Mouse (Mus musculus) forebrain, embryonic 16.5 days (tissue): ENCODE data around the gene Gm20388. TPM values are rescaled to one million over a fixed set of nuclear protein-coding genes. Genes with fewer than 3 reads are reported as not detected.

Experiments used
- ATAC-seq: fragments of 200-750 bp; cut with Nextera tagmentation; 2 replicates; pipeline ENCODE4 v1.8.0; 2017; ENCODE audit warnings: mild to moderate bottlenecking, moderate library complexity
- H3K27ac ChIP-seq: fragments of 300-500 bp; sonication (generic); 2 replicates; pipeline ENCODE4 v1.5.1; 2014; ENCODE audit warnings: low read length, control low read depth
- H3K27me3 ChIP-seq: fragments of 300-500 bp; sonication (generic); replicated peaks from 2 replicates; pipeline ENCODE4 v1.6.1; 2014; ENCODE audit warnings: low read length; ENCODE audit not compliant: control insufficient read depth, insufficient read depth
- H3K36me3 ChIP-seq: fragments of 300-500 bp; sonication (generic); 2 replicates; pipeline ENCODE4 v1.6.1; 2014; ENCODE audit not compliant: control insufficient read depth, insufficient read depth
- H3K4me1 ChIP-seq: fragments of 300-500 bp; sonication (generic); replicated peaks from 2 replicates; pipeline ENCODE4 v1.6.1; 2014; ENCODE audit warnings: low read length; ENCODE audit not compliant: control insufficient read depth, insufficient read depth
- H3K4me2 ChIP-seq: fragments of 300-500 bp; sonication (generic); 2 replicates; pipeline ENCODE4 v1.6.1; 2014; ENCODE audit warnings: mild to moderate bottlenecking, low read length, control low read depth
- H3K4me3 ChIP-seq: fragments of 300-500 bp; sonication (generic); replicated peaks from 2 replicates; pipeline ENCODE4 v1.5.1; 2014; ENCODE audit warnings: mild to moderate bottlenecking, low read length, control low read depth
- H3K9ac ChIP-seq: fragments of 300-500 bp; sonication (generic); replicated peaks from 2 replicates; pipeline ENCODE4 v1.6.1; 2014; ENCODE audit warnings: low read depth, low read length, control low read depth
- H3K9me3 ChIP-seq: fragments of 300-500 bp; sonication (generic); 2 replicates; pipeline ENCODE4 v1.6.1; 2016; ENCODE audit warnings: low read length; ENCODE audit not compliant: control insufficient read depth
- WGBS: fragments of 180-500 bp; shearing (Covaris S2); extraction: QIAGEN DNeasy Blood & Tissue Kit; methylation state at CpG from one replicate; pipeline ENCODE4 v1.1.7; 2014; 5-methylcytosine and 5-hydroxymethylcytosine counted together
- polyA plus RNA-seq: library from polyadenylated mRNA; unstranded; fragments of >200 nt; fragmentation: Nextera tagmentation; extraction: Ambion mirVana; gene quantifications from 2 replicates; pipeline ENCODE4 v1.2.1, GENCODE M21; 2015

Gene Gm20388
- polyA plus RNA-seq, 1 experiment from 2014 or later, result 4.7 TPM

DNA sequence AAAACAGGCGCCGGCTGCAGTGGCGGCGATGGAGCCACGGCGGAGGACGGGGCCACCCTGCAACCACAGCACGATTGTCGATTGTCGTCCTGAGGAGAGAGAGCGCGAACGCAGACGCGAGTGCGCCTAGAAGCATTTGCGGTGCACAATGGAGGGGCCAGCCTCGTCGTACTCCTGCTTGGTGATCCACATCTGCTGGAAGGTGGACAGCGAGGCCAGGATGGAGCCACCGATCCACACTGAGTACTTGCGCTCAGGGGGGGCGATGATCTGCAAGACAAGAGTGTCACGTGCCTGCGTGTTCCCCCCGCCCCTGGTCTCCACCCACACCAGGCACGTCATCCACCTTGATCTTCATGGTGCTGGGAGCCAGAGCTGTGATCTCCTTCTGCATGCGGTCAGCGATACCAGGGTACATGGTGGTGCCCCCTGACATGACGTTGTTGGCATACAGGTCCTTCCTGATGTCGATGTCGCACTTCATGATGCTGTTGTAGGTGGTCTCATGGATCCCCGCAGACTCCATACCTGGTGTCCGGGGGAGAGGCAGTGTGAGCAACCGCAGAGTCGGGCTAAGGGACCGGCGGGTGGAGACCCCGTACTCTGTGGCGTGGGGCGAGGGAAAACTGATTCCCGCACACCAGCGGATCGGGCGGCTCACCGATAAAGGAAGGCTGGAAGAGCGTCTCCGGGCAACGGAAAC lies 3981.4 kb downstream of the Gm20388 start:
- H3K27me3 ChIP-seq, result peaks cover 45% of the 10 kb centered on the region
- peak; percentile 82 for ATAC-seq
- H3K36me3 ChIP-seq, result no peaks in the 10 kb centered on the region
- H3K4me1 ChIP-seq, result peaks cover 13% of the 10 kb centered on the region
- H3K27ac ChIP-seq, result no peak overlapping the region; the same call in 1 of the 2 replicates
- WGBS, result under 1% methylated on average over 49 of the region's 49 CpGs
- H3K4me2 ChIP-seq, result peak overlapping the region; percentile 83
- peak overlapping the region; percentile 76 for H3K9ac ChIP-seq
- peak overlapping the region; percentile 62 for H3K4me3 ChIP-seq
- no peaks in the 10 kb centered on the region for H3K9me3 ChIP-seq

- Histone ChIP-seq H3K27me3 (peaks cover 45% of the 10 kb centered on the region), H3K4me3 (peak overlapping the region; percentile 62), H3K9ac (peak overlapping the region; percentile 76), H3K4me2 (peak overlapping the region; percentile 83), H3K9me3 (no peaks in the 10 kb centered on the region), H3K4me1 (peaks cover 13% of the 10 kb centered on the region), H3K27ac (no peak overlapping the region), H3K36me3 (no peaks in the 10 kb centered on the region)
- WGBS, result 9% methylated on average over 30 of the region's 30 CpGs
- ATAC-seq, result no peak; the same call in 1 of the 2 replicates
These were observed 3982.0 kb downstream of the Gm20388 start for GRCm38 (mm10) chr8:123892586-123893155.

DNA sequence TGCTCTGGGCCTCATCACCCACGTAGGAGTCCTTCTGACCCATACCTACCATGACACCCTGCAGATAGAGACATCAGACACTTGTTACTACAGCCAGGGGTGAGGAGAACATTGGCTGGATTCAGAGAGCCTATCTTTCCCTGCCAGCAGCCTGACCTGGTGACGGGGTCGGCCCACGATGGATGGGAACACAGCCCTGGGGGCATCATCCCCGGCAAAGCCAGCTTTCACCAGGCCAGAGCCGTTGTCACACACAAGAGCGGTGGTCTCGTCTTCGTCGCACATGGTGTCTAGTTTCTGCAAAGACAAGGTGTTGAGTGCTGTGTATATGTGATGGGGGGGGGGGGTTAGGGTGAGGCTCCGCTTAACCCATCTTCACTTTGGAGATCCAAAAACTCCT lies 3982.8 kb downstream of the Gm20388 start:
- Histone ChIP-seq H3K4me1 (peaks cover 13% of the 10 kb centered on the region), H3K27ac (no peak overlapping the region), H3K36me3 (no peaks in the 10 kb centered on the region), H3K4me2 (no peak overlapping the region), H3K9ac (no peak overlapping the region), H3K27me3 (peaks cover 45% of the 10 kb centered on the region), H3K9me3 (no peaks in the 10 kb centered on the region), H3K4me3 (no peak overlapping the region)
- 76% methylated on average over 11 of the region's 11 CpGs for WGBS
- no peak for ATAC-seq

- Histone ChIP-seq H3K27me3 (peaks cover 40% of the 10 kb centered on the region), H3K9me3 (no peaks in the 10 kb centered on the region), H3K36me3 (no peaks in the 10 kb centered on the region), H3K4me2 (no peak within 1 kb of the TSS), H3K27ac (no peak within 1 kb of the TSS), H3K4me1 (peaks cover 13% of the 10 kb centered on the region), H3K9ac (no peak within 1 kb of the TSS), H3K4me3 (no peak within 1 kb of the TSS)
- WGBS, result 24% methylated on average over 15 of the region's 15 CpGs
- ATAC-seq, result no peak
These were observed 3984.0 kb downstream of the Gm20388 start, which contains the start of gene Acta1 for GRCm38 (mm10) chr8:123894502-123895097. TSS of gene Acta1 (minus strand) at chr8:123894751.

GRCm38 (mm10) chr8:123895230-123895629 lies 3984.6 kb downstream of the Gm20388 start:
- Histone ChIP-seq H3K9ac (no peak overlapping the region), H3K27me3 (peaks cover 34% of the 10 kb centered on the region), H3K27ac (no peak overlapping the region), H3K36me3 (no peaks in the 10 kb centered on the region), H3K4me3 (no peak overlapping the region), H3K4me2 (no peak overlapping the region), H3K9me3 (no peaks in the 10 kb centered on the region), H3K4me1 (peaks cover 13% of the 10 kb centered on the region)
- 72% methylated on average over 4 of the region's 4 CpGs for WGBS
- no peak for ATAC-seq

DNA sequence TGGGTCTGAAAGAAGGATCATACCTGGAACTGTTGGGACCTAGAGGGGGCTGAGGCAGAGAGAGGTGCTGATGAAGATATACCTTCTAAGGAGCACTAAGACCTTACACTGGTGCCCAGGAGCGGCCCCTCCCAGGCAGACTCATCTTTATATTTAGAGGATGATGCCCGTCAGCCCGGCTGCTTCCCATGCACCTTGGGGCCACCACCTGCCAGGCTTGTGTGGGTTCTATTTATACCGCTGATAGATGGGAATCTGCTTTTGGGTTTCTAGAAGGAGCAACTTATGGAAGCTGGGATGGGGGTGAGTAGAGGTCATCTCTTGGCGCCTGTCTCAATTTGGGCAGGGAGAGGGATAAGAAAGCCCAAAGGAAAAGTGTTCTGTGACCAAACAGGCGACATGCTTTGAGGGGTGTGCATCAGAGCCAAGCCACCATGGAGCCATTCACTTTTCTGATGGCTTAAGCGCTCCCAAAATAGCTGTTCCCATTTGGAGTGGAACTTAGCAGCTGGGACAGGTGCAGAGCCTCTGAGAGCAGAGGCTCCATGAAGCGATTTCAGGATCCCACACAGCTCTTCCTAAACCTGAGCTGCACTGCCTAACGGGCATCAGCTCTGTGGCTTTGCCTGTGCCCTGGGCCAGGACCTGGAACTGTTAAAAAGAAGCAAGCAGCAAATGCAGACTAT lies 3985.2 kb downstream of the Gm20388 start:
- Histone ChIP-seq H3K27ac (no peak overlapping the region), H3K9ac (no peak overlapping the region), H3K9me3 (no peaks in the 10 kb centered on the region), H3K27me3 (peaks cover 28% of the 10 kb centered on the region), H3K4me1 (peaks cover 13% of the 10 kb centered on the region), H3K4me3 (no peak overlapping the region), H3K36me3 (0 out of 2 replicates have a peak, but pooled peaks cover 3% of the 10 kb centered on the region), H3K4me2 (no peak overlapping the region)
- no peak for ATAC-seq
- WGBS, result 71% methylated on average over 9 of the region's 9 CpGs

- peaks cover 24% of the 10 kb centered on the region for H3K27me3 ChIP-seq
- 61% methylated on average over 14 of the region's 14 CpGs for WGBS
- H3K4me1 ChIP-seq, result peaks cover 9% of the 10 kb centered on the region
- H3K27ac ChIP-seq, result no peak overlapping the region
- no peak overlapping the region for H3K4me3 ChIP-seq
- H3K9ac ChIP-seq, result no peak overlapping the region
- peaks cover 3% of the 10 kb centered on the region for H3K36me3 ChIP-seq
- no peaks in the 10 kb centered on the region for H3K9me3 ChIP-seq
- H3K4me2 ChIP-seq, result no peak overlapping the region
- ATAC-seq, result no peak
These were observed 3985.7 kb downstream of the Gm20388 start for GRCm38 (mm10) chr8:123896366-123896761.

GRCm38 (mm10) chr8:123896774-123897173 lies 3986.1 kb downstream of the Gm20388 start:
- Histone ChIP-seq H3K9ac (no peak overlapping the region), H3K4me1 (peaks cover 6% of the 10 kb centered on the region), H3K9me3 (no peaks in the 10 kb centered on the region), H3K27ac (no peak overlapping the region), H3K4me2 (no peak overlapping the region), H3K4me3 (no peak overlapping the region), H3K27me3 (peaks cover 24% of the 10 kb centered on the region), H3K36me3 (peaks cover 7% of the 10 kb centered on the region)
- no peak for ATAC-seq
- WGBS, result 54% methylated on average over 10 of the region's 10 CpGs

DNA sequence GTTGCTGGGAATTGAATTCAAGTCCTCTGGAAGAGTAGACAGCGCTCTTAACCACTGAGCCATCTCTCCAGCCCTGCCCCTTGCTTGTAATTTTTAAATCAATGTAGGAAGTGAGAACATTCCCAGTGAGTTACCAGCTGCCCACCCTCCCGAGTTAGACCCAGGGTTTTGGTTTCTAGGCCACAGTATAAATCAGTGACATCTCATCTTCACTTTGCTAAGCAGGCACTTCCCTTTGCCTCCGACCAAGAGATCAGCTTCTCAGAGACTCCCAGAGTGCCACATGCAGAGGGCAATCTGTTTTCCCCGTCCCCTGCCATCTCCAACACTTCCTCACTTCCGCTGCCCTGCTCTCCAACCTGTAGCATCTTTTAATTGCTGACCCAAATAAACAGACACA lies 3987.9 kb downstream of the Gm20388 start:
- WGBS, result 93% methylated on average over 5 of the region's 5 CpGs
- no peaks in the 10 kb centered on the region for H3K9me3 ChIP-seq
- H3K4me2 ChIP-seq, result no peak overlapping the region
- no peak overlapping the region for H3K27ac ChIP-seq
- no peak overlapping the region for H3K4me3 ChIP-seq
- H3K27me3 ChIP-seq, result peaks cover 15% of the 10 kb centered on the region
- H3K9ac ChIP-seq, result no peak overlapping the region
- H3K36me3 ChIP-seq, result peaks cover 21% of the 10 kb centered on the region
- no peaks in the 10 kb centered on the region for H3K4me1 ChIP-seq
- no peak for ATAC-seq
